Mouse (Mus musculus) thymus, adult 2 months (tissue): ENCODE data around the gene Spata32. TPM values are rescaled to one million over a fixed set of nuclear protein-coding genes. Genes with fewer than 3 reads are reported as not detected.
A peak's percentile ranks its signal among the peaks of the same experiment; 100 is the strongest.

Experiments used
- DNase-seq: peaks from one replicate; pipeline ENCODE4 v3.0.0; 2021
- H3K27ac ChIP-seq: fragments of 200-500 bp; 2 replicates; pipeline ENCODE4 v1.5.1; 2012; ENCODE audit warnings: low read length, control low read depth; ENCODE audit not compliant: control insufficient read depth, insufficient read depth
- H3K27me3 ChIP-seq: fragments of 200-500 bp; 2 replicates; pipeline ENCODE4 v1.6.1; 2012; ENCODE audit warnings: mild to moderate bottlenecking, low read length, moderate library complexity, mixed read lengths; ENCODE audit not compliant: control insufficient read depth, insufficient read depth
- H3K36me3 ChIP-seq: fragments of 200-500 bp; 2 replicates; pipeline ENCODE4 v1.6.1; 2012; ENCODE audit warnings: mild to moderate bottlenecking, low read length, moderate library complexity; ENCODE audit not compliant: control insufficient read depth, insufficient read depth
- H3K4me1 ChIP-seq: fragments of 200-500 bp; replicated peaks from 2 replicates; pipeline ENCODE4 v1.6.1; 2012; ENCODE audit warnings: low read length; ENCODE audit not compliant: control insufficient read depth, insufficient read depth
- H3K4me3 ChIP-seq: fragments of 200-500 bp; 2 replicates; pipeline ENCODE4 v1.5.1; 2012; ENCODE audit warnings: mild to moderate bottlenecking, low read length, control low read depth, moderate library complexity; ENCODE audit not compliant: control insufficient read depth, insufficient read depth
- CTCF ChIP-seq: fragments of 200-500 bp; IDR thresholded peaks from 2 replicates; pipeline ENCODE4 v1.5.1; 2012; ENCODE audit warnings: mild to moderate bottlenecking, control low read depth, low read length, moderate library complexity, borderline replicate concordance; ENCODE audit not compliant: control insufficient read depth, poor library complexity, insufficient read depth; ENCODE audit errors: extremely low read depth
- POLR2A ChIP-seq: fragments of 200-500 bp; IDR thresholded peaks from 2 replicates; pipeline ENCODE4 v1.6.1; 2012; ENCODE audit warnings: mild to moderate bottlenecking, low read length, control low read depth, moderate library complexity; ENCODE audit not compliant: control insufficient read depth, poor library complexity, insufficient read depth; ENCODE audit errors: extremely low read depth
- WGBS: fragments of 180-500 bp; shearing (Covaris S2); methylation state at CpG from one replicate; pipeline ENCODE4 v1.1.7; 2018; 5-methylcytosine and 5-hydroxymethylcytosine counted together
- polyA plus RNA-seq: library from polyadenylated mRNA; depleted of rRNA; stranded (reverse); fragments of >200 nt; gene quantifications from 2 replicates; pipeline ENCODE4 v1.2.3, GENCODE M21; 2012

Gene Spata32
- polyA plus RNA-seq, 1 experiment, result not detected

GRCm38 (mm10) chr11:103176510-103176909 lies 41.7 kb downstream of the Spata32 start:
- 96% methylated on average over 1 of the region's 1 CpGs for WGBS
- Histone ChIP-seq H3K36me3 (peaks cover 6% of the 10 kb centered on the region), H3K27ac (no peak overlapping the region), H3K4me1 (peaks cover 58% of the 10 kb centered on the region), H3K4me3 (no peak overlapping the region), H3K27me3 (no peaks in the 10 kb centered on the region)
- DNase-seq, result no peak
- no peak for TF ChIP-seq CTCF
- TF ChIP-seq POLR2A, result no peak

DNA sequence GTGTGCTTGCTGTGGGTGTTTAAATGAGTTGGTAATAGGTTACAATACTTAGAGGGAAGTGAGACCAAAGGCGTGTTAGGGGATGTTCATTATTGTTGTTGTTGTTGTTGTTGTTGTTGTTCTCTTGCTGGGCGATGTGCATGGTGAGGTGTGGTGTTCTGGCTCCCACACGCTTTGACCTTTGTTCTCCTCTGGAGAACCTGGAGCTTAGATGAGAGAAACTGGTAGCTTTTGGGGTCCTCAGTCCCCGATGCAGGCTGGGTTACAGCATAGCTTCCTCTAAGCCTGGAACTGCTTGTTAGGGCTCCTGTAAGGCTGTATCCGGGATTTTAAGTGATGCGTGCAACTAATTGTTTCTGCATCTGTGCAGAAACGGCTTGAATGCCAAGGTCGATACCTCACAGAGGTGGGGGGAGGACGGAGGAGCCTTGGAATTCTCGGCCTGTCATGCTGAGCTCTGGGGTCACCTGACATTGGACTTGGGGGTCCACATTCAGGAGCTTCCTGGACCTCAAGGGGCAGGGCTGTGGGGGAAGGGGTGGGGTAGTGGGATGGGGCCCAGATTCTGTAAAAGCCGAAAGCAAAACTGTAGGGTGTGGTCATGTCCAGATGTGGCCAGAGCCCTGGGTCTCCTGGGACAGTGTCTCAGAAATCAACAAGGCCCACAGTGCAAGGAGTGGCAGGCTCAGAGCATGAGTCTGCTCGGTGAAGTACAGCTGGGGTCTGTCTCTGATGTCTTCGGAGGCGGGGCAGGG lies 42.4 kb downstream of the Spata32 start:
- no peak for DNase-seq
- H3K36me3 ChIP-seq, result peaks cover 3% of the 10 kb centered on the region; the same call in 1 of the 2 replicates
- WGBS, result 31% methylated on average over 14 of the region's 14 CpGs
- no peaks in the 10 kb centered on the region for H3K27me3 ChIP-seq
- H3K27ac ChIP-seq, result peak overlapping the region; percentile 89
- peak overlapping the region; percentile 33 for H3K4me3 ChIP-seq
- no peak for TF ChIP-seq POLR2A
- TF ChIP-seq CTCF, result no peak
- peaks cover 58% of the 10 kb centered on the region for H3K4me1 ChIP-seq

- Histone ChIP-seq H3K27ac (peak overlapping the region; percentile 92), H3K4me1 (peaks cover 64% of the 10 kb centered on the region)
Measured at GRCm38 (mm10) chr11:103174891-103175391, 43.3 kb downstream of the Spata32 start.

GRCm38 (mm10) chr11:103174411-103174832 lies 43.8 kb downstream of the Spata32 start:
- DNase-seq, result peak; percentile 50
- TF ChIP-seq POLR2A (no peak), CTCF (no peak)
- peaks cover 69% of the 10 kb centered on the region for H3K4me1 ChIP-seq
- peak overlapping the region; percentile 99 for H3K4me3 ChIP-seq
- WGBS, result 11% methylated on average over 5 of the region's 5 CpGs
- H3K36me3 ChIP-seq, result peaks cover 2% of the 10 kb centered on the region; the same call in 1 of the 2 replicates
- H3K27me3 ChIP-seq, result no peaks in the 10 kb centered on the region
- peak overlapping the region; percentile 92 for H3K27ac ChIP-seq

More at GRCm38 (mm10) chr11:103174891-103175391, 43.3 kb downstream of the Spata32 start:
- DNase-seq, result peak; percentile 95
- Histone ChIP-seq H3K4me3 (peak overlapping the region; percentile 99), H3K36me3 (peaks cover 3% of the 10 kb centered on the region; the same call in 1 of the 2 replicates), H3K27me3 (no peaks in the 10 kb centered on the region)
- TF ChIP-seq POLR2A, result peak; percentile 72; the same call in 1 of the 2 replicates
- TF ChIP-seq CTCF, result no peak
- 3% methylated on average over 8 of the region's 8 CpGs for WGBS

DNA sequence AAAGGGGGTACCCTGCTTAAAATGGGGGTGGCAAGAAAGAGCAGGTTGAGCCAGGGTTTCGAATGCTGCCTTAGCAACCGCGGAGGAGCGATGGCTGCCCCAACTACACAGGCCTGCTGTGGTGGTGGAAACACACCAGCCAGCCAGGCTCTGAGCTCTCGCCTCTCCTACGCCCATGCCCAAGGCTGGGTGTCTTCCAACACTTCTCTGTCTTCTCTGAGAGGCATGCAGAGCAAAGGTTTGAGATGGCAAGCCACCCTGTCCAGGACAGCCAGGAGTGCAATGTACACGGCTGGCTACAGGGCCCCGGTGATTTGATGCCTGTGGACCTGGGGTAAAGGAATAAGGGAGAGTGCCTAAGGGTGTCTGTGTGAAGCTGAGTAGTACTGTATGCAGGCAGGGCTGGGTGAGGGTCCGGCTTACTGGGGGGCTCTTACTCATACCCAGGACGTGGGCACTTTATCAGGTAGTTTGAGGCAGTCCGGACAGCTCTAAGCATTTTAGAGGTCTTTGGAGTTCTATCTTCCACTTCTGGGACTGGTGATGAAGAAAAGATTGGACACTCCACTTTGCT lies 44.4 kb downstream of the Spata32 start:
- H3K4me1 ChIP-seq, result peaks cover 73% of the 10 kb centered on the region
- WGBS, result 24% methylated on average over 11 of the region's 11 CpGs
- peak overlapping the region; percentile 92 for H3K27ac ChIP-seq
- TF ChIP-seq POLR2A, result no peak
- no peak for TF ChIP-seq CTCF
- H3K4me3 ChIP-seq, result peak overlapping the region; percentile 99
- H3K36me3 ChIP-seq, result no peaks in the 10 kb centered on the region
- peak; percentile 54 for DNase-seq
- no peaks in the 10 kb centered on the region for H3K27me3 ChIP-seq

GRCm38 (mm10) chr11:103173041-103173770 lies 45.0 kb downstream of the Spata32 start:
- WGBS, result 49% methylated on average over 7 of the region's 7 CpGs
- peak overlapping the region; percentile 99 for H3K4me3 ChIP-seq
- H3K4me1 ChIP-seq, result peaks cover 67% of the 10 kb centered on the region

More at GRCm38 (mm10) chr11:103173041-103173770, 45.0 kb downstream of the Spata32 start:
- DNase-seq, result no peak
- H3K27ac ChIP-seq, result peak overlapping the region; percentile 92
- TF ChIP-seq POLR2A, result no peak
- TF ChIP-seq CTCF, result no peak
- H3K36me3 ChIP-seq, result no peaks in the 10 kb centered on the region
- H3K27me3 ChIP-seq, result no peaks in the 10 kb centered on the region
